Mouse (Mus musculus) adrenal gland, postnatal 4 days (tissue): ENCODE measurements around the gene Prkce. TPM values are rescaled to one million over a fixed set of nuclear protein-coding genes. Genes with fewer than 3 reads are reported as not detected.

ENCODE experiments used
- DNase-seq, 2 experiments: peaks; one replicate each; pipeline ENCODE4 v3.0.0; 2021 to 2022; ENCODE audit warnings: low spot score in 2 of 2, mixed read lengths in 2 of 2
- total RNA-seq, 2 experiments: library from RNA; stranded (reverse); gene quantifications; 2 replicates each; pipeline ENCODE4 v1.2.3; 2021

Gene Prkce
- total RNA-seq, 2 experiments from 2014 or later: 25.2 to 27.4 TPM

DNA sequence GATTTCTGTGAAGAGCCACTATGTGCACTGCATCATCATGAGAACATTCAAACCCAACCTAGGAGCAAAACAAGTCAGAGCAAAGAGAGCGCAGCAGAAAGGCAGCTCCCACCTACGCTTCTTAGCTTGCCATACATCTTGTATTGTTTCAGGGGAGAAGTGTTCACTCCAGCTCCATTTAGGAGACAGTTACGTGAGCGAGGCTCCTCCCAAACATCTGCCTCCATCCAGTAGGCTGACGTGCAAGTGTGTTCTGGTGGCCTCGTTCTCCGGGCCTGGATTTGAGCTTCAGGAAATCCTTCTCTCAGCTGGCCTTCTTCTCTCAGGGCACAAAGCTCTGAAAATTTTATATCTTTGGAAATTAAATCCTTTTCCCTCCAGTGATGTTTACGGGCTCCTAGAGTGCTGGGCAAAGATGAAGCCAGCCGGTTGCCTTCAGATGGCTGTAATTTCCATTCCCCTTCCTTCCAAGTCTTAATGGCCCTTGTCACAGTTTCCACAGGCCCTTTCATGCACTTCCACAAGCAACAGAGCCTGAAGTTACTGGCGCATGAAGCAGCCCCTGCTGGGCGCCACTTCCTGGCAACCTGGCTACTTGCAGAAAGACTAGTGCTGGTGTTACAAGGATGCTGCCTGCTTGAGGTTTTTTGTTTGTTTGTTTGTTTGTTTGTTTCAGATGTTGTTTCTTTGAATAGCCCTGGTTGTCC, 237.4 kb downstream of the Prkce start:
- no peak for DNase-seq

DNA sequence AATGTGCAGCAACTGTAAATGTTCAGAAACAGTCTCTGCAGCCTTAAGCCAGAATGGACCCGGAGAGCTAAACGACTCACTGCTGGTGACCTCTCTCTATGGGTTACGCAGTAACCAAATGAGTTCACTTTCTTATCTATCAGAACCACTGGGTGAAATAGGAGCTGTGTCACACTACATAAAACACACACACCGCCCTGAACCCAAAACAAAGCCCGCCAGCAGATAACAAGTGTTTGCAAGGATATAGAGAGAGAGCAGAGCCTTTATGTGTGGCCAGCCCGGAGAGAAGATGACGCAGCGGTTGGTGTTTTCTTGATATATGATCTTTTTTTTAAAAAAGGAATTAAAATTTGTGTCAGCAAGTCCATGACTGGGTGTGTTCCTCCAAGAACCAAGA, 238.1 kb downstream of the Prkce start:
- no peak for DNase-seq

DNA sequence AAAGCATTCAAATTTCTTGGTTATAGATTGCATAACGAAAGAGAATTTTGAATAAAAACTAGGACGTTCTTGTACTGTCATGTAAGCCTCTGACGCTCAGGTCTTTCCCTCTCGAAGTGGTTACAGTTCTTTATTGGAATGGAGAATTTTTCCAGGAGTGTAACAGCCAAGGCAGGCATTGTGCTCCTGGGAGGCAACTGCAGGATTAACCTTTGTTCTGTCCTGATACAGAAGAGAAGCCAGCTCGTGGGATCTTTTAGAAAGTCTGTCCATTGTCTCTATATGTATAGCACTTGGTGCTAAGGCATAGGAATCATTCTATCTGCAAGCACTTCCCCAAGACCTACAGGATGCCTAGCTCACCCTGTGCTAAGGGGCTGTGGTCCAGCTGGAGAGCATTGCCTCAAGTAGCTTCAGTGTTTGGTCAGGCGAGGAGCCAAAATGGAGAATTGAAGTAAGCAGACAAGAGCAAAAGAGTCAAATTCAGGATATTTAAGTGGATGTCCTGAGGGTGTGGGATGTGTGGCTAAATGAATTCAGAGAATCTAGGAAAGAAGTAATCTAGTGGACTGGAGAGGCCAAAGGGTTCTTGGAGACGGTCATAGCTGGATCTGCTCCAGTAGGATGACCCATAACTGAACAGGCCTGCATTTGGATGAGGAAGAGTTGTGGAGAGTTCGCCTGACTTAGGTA, 240.5 kb downstream of the Prkce start:
- no peak for DNase-seq

DNA sequence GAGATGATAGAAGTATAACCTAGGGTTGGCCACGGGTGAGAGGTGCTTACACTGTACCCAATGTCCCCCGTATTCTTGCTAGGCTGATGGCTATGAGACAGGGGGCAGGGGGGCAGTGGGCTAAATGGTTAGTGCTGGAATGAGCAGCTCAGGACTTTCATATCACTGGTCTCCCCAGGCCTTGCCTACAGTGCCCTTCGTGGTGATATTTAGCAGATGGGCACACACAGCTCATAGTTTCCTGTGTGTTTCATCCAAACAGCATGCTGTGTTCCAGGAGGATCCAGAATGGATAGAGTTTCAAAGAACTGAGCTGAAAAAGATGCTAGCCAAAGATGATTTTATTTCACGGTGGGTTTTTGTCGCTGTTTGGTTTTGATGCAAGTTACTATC, 241.0 kb downstream of the Prkce start:
- no peak for DNase-seq

DNA sequence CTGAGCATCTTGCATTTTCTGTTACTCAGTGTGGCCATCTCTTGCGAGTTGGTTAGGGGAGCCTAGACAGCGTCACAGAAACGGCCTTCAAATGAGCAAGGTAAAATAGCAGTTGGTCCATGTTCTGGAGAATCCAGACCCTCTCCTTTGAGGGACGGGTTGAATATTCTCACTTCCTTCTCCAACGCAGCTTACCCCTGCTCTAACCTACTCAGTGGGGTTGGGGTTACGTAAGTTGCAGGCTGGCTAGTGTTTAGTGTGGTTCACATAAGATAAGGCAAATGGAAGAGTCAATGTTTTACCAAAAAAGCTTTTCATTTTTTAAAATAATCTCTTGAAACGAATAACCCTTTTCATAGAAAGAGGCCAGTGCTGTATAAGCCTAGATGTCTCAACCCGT, 241.9 kb downstream of the Prkce start:
- DNase-seq: no peak

DNA sequence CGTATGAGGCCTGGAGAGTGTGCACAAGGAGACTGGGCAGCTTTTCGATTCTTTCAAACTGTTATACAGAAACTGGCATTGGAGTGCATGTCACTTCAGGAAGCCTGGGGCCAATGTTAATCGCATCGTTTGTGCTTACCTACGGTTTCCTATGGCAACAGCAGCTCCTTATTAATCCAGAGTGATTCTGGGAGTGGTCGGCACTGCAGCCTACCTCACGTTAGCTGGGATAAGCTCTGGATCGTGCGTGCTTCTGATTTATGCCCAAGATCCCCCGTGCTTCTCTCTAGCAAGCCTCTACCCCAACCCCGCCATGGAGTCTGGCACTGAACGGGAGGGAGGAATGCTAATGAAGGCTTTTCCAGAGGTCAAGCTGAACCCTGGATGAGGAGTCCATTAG, 242.9 kb downstream of the Prkce start:
- DNase-seq: no peak

DNA sequence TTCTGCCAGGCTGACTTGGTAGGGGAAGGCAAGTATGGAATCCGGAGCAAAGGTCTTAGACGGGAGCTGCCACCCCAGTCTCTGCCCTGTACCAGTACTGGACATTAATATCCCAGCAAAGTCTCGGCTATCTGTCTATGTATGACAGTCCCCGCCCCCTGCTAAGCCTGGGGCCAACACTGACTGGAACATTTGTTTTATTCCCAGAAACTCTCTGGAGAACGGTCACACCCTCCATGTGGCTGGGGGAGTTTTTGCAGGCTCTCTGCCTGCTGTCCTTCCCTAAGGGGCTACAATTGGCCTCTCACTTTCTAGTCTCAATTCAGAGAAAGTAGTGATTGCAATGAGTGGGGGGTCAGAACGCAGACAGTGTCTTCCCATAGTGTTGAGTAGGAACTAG, 244.6 kb downstream of the Prkce start:
- DNase-seq: no peak

DNA sequence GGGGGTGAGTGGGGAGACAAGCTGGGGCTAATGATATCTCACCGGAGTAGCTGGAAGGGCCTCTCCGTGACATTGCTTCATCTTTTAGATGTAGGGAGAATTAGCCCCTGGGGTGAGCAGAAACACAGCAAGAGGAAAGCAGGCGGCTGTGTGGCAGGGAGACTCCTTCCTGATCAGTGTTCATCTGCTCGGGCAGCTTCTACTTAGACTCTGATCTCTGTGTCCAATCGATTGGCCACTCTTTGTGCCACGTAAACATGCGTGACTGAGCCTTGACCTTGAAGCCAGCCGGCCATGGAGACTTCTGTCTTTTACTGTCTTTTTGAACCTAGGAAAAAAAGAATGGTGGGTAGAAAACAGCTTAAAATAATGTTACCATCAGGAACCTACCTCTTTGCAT, 247.0 kb downstream of the Prkce start:
- no peak for DNase-seq

DNA sequence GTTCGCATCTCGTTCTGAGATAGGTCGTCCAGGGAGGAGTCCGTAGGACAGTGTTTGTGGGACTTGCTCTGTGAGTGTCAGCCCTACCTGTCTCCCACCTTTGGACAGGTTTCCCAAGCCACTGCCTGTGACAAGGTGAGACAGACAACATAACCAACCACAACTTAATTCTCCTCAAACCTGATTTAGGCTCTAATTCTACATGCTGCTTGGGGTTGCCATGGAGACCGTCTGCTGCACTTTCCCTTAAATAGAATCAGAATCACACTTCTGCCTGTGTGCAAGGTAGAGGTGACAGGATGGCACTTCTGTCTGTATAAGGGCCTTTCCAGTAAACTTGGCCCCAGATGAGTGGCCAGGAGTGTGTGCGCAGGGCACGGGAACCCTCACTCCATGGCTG, 248.4 kb downstream of the Prkce start:
- no peak for DNase-seq

DNA sequence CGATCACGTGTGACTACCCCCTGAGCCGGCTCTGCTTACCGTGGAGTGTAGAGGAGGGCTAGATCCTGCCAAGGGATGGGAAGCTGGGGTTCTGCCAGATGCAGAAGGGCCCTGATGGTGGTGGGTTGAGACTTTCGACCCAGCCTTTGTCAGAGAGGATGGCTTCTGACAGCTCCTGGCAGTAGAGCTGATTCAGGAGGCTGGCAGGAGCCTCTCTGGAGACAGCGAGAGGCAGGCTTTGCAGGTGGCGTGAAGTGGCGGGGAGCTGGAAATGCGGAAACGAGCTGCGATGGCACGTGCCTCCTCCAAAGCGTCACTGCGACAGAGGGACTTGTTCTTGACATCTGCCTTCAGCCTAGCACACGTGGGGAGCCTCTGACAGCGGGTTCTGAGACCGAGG, 250.7 kb downstream of the Prkce start:
- no peak for DNase-seq

DNA sequence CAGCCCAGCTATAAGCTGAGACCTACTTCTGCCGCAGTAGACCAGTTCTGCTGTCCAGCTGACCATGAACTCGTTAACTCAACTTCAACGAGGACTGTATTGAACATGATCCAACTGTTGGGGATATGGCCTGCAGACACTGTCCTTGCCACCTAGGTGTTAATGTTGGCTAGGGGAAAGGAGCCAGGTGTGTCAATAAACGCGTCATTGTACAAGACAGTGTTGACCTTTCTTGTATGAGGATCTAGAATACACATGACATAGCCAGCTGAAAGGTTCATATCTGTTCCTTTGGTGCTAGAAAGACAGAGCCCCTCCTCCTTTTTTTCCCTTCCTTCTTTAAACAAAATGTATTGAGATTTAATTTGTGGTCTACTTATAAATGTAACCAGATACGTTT, 251.6 kb downstream of the Prkce start:
- no peak for DNase-seq

DNA sequence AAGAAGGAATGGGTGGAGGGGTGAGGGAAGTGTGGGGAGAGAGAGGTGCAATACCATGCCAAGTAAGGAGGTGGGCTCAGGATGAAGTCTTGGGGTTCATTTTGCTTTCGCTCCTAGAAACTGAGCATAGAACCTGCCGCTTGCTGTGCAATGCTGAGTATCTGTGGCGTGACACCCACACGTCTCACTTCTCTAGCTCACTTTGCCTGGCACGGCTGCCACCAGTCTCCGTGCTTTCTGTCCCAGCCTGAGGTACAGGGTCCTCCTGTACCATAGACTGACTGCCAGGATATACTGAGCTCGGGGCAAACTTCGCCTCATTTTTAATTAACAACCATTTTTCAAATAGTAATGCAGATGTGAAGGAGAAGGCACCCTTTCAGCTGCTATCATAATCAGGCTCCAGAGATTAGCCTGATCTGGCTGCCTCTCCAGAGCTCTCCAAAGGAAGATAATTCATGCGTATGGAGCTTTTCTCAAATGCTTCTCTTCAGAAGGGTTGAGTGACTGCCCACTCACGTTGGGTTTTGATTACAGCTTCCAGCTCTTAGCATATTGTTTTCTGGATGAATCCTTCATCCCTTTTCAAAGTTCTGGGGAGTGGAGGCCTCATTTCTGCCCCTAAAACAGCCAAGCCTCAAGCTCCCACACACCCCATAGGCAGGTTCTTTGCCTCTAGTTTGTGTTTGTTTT, 253.2 kb downstream of the Prkce start:
- no peak for DNase-seq

DNA sequence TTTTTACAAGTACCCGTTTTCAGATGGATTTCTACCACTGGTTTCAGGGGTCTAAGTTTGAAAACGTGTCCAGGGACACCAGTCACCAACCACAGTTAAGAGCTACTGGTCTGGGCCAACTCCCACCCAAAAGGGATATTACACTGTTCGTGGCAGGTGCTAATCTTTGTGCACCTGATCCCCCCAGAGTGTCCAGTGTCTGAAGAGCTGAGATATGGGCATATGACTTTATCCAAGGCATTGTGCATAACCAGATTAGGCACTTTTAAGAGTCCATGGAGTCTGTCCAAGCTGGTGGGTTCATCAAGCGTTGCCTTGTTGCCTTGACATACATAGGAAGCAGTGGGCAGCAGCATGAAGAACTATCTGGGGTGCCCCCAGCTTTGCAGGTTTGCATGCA, 254.4 kb downstream of the Prkce start:
- no peak for DNase-seq

DNA sequence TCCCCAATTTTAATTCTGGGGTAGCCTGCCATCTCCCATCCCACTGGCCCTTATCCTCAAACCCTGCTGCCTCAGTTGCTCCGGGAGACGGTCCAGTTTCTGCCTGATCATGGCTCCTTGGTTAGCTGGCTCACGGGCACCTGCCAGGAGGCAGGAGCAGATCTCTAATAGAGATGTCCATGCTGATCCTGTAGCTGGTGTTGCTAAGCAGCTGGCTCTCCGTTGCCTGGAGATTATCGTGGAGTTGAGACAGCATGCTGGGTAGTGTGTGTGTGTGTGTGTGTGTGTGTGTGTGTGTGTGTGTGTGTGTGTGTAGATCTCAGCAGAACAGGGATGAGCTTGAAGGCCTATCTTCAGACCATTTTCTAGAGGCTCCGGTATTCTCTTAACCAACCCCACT, 262.3 kb downstream of the Prkce start:
- no peak for DNase-seq

DNA sequence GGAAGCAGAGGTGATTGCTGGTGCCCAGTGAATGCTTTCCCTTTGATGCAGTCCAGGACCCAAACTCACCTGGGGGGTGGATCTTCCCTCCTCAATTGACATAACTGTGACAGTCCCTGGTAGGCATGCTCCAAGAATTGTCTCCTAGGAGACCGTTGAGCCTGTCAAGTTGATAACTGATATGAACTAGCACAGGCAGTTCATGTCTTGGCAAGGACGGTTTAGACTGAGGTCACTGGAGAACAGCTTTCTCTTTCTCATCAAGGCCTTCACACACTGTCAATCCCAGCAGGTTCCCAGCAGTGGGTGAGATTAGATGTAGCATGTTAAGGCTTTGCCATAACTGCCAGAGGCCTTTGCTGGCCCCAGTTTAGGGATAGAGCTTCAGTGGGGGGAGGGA, 265.5 kb downstream of the Prkce start:
- no peak for DNase-seq

DNA sequence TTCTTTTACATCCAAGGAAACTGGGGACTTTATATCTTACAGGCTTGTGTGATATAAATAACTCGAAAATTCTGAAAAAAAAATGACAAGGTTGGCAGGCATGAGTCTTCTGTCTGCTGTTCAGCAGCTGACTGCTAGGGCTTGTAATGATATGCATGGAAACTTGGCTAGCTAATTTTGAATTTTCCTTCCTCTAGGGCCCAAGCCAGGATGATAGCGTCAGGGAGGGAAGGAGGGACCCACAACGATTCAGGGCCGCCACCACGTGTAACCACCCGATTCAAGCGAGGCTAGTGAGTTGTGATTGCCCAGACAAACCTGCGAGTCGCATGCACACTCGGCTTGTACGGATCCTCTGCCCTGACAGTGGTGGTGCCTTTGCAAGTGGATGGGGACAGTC, 266.2 kb downstream of the Prkce start:
- no peak for DNase-seq

DNA sequence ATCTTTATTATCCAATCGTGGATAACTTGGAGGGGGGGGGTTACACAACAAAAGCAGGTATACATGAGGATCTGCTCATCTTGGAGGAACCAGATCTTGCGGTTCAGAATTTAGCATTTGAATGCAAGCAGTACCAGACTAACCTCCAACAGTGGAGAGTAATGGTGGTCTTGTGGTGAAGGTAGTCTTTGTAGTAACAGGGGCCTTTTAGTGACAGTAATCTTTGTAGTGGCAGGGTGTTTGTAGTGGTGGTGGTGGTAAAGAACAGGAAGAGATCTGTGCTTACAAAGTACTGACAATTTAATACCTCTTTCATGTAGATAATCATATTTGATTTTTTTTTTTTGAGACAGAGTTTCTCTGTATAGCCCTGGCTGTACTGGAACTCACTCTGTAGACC, 267.2 kb downstream of the Prkce start:
- no peak for DNase-seq

DNA sequence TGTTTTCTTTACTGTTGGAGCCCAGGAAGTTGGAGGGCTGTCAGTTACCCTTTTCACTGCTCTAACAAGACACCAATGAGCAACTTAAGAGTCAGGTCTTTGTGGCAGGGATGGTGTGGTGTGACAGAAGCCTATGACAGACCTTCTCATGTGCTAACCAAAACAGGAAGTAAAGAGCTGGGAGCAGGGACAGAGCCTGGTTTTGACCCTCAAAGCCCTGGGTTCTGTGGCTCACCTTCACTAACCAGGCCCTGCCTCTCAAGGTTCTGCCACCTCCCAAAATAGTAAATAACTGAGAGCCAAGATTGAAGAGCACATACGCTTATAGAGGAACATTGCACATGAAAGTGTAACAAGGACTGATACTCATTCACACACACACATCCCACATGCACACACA, 268.0 kb downstream of the Prkce start:
- DNase-seq: no peak

DNA sequence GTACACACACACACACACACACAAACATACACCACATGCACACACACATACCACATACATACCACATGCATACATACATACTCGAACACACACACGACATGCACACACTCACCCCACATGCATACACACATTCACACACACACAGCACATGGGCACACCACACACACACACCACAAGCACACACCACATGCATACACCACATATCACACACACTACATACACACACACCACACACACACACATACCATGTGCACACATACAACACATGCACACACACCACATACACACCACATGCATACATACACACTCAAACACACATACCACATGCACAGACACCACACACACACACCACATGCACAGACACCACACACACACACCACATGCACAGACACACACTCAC, 268.4 kb downstream of the Prkce start:
- no peak for DNase-seq

DNA sequence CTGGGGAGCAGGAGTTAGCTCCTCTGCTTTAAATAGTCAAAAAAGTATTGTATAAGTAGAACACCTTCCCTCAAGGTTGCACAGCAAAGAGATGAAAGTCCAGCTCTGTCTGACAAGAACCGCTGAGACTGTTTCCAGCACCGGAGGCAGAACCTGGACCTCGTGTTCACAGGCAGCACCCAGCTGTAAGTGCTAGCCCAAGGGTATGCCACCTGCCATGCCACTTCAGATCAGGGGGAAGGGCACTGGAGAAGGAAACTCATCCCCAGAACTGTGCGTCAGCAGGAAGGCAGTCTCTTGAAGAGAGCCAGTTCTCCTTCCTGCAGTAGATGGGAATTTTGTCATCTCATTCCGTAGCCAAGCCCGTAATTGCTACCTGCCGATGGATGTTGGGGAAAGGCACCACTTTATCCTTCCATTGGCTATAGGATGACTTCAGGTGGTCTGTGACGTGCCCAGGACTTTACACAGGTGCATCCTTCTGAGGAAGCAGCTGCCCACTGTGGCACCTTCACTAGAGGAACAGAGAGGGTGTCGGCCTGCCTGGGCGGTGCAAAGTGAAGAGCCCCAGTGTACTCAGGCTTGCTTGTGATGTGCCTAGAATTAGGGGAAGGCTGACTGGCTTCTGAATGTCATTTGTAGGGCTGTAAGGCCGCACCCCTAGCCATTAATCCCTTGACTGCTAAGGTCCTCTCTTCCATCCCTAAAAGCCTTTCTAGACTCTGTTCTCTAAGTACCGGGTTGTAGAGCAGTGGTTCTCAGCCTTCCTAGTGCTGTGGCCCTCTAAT, 269.2 kb downstream of the Prkce start:
- no peak for DNase-seq

DNA sequence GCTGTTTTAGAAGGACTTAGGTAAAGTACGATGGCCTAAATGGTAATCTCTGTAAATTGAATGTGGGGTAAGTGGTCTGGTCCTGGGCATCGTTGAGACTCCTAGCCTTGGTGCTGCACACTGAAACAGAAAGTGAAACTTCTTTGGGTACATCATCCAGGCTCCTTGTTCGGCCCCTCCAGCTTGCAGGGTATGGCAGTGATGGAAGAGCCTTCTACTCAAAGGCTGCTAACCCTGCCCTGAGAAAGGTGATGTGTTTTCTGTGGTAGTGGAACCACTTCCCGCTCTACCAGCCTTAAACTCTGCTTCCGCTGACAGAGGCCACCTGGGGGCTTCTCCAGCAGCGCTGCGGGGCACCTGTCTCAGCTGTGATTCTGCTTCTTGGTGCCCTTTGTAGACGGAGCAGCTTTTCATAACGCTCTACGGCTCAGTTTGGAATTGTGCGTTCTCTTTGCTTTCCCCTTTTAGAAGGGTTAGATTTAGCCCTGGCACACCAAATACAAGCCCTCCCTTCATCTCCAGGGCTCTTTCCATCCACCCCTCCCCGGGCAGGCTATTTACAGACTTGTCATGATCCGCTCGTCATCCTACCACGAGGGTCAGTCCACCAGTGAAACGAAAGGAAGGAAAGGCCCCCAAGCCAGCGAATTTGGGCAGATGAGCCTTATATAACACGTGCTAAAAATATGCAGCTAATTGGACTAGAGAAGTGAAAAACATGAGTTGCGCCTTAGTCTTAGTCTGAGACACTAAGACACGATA, 270.1 kb downstream of the Prkce start:
- no peak for DNase-seq
